Mouse (Mus musculus) hindbrain, embryonic 13.5 days (tissue): ENCODE data around the gene Cacna2d4. TPM values are rescaled to one million over a fixed set of nuclear protein-coding genes. Genes with fewer than 3 reads are reported as not detected.
A peak's percentile ranks its signal among the peaks of the same experiment; 100 is the strongest.

Experiments used
- ATAC-seq: fragments of 200-750 bp; cut with Nextera tagmentation; 2 replicates; pipeline ENCODE4 v1.8.0; 2017; ENCODE audit warnings: moderate TSS enrichment; ENCODE audit not compliant: low FRiP score
- H3K27ac ChIP-seq: fragments of 300-500 bp; sonication (generic); 2 replicates; pipeline ENCODE4 v1.5.1; 2015; ENCODE audit warnings: inconsistent platforms, mild to moderate bottlenecking, moderate library complexity
- H3K27me3 ChIP-seq: fragments of 300-500 bp; sonication (generic); 2 replicates; pipeline ENCODE4 v1.6.1; 2015; ENCODE audit warnings: mild to moderate bottlenecking, inconsistent platforms
- H3K36me3 ChIP-seq: fragments of 300-500 bp; sonication (generic); 2 replicates; pipeline ENCODE4 v1.6.1; 2015; ENCODE audit warnings: mild to moderate bottlenecking, inconsistent platforms
- H3K4me1 ChIP-seq: fragments of 300-500 bp; sonication (generic); replicated peaks from 2 replicates; pipeline ENCODE4 v1.6.1; 2015; ENCODE audit warnings: inconsistent platforms
- H3K4me2 ChIP-seq: fragments of 300-500 bp; sonication (generic); 2 replicates; pipeline ENCODE4 v1.6.1; 2015; ENCODE audit warnings: inconsistent platforms, mild to moderate bottlenecking, moderate library complexity
- H3K4me3 ChIP-seq: fragments of 300-500 bp; sonication (generic); 2 replicates; pipeline ENCODE4 v1.5.1; 2015; ENCODE audit warnings: mild to moderate bottlenecking, inconsistent platforms
- H3K9ac ChIP-seq: fragments of 300-500 bp; sonication (generic); 2 replicates; pipeline ENCODE4 v1.6.1; 2015; ENCODE audit warnings: mild to moderate bottlenecking, inconsistent platforms
- H3K9me3 ChIP-seq: fragments of 300-500 bp; sonication (generic); 2 replicates; pipeline ENCODE4 v1.6.1; 2016; ENCODE audit warnings: inconsistent platforms
- WGBS: fragments of 180-500 bp; shearing (Covaris S2); methylation state at CpG from one replicate; pipeline ENCODE4 v1.1.7; 2015; 5-methylcytosine and 5-hydroxymethylcytosine counted together
- polyA plus RNA-seq: library from polyadenylated mRNA; unstranded; fragments of >200 nt; fragmentation: Nextera tagmentation; extraction: Ambion mirVana; gene quantifications from 2 replicates; pipeline ENCODE4 v1.2.1, GENCODE M21; 2015

The Cacna2d4 gene
- polyA plus RNA-seq, 1 experiment from 2014 or later, result 0.60 TPM

DNA sequence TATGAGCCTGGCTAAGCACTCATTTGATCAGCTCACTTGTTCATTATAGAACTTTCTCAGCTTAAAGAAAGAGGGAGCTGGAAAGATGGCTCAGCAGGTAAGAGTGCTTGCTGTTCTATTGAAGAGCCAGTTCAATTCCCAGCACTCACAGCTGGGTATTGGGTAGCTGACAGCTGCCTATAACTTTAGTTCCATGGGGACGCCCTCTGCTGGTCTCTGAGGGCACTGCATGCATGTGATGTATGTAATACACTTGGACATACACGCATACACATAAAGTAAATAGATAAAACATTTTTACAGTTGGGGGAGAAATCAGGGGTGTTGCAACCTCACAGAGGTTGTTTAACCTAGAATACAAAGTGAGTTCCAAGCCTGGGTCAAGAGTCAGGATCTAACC lies 83.0 kb downstream of the Cacna2d4 start:
- Histone ChIP-seq H3K4me2 (no peak overlapping the region), H3K27ac (no peak overlapping the region), H3K9me3 (no peaks in the 10 kb centered on the region), H3K4me1 (peaks cover 26% of the 10 kb centered on the region), H3K36me3 (peaks cover 11% of the 10 kb centered on the region), H3K27me3 (peaks cover 14% of the 10 kb centered on the region; the same call in 1 of the 2 replicates), H3K9ac (no peak overlapping the region), H3K4me3 (no peak overlapping the region)
- 95% methylated on average over 2 of the region's 2 CpGs for WGBS
- no peak for ATAC-seq

DNA sequence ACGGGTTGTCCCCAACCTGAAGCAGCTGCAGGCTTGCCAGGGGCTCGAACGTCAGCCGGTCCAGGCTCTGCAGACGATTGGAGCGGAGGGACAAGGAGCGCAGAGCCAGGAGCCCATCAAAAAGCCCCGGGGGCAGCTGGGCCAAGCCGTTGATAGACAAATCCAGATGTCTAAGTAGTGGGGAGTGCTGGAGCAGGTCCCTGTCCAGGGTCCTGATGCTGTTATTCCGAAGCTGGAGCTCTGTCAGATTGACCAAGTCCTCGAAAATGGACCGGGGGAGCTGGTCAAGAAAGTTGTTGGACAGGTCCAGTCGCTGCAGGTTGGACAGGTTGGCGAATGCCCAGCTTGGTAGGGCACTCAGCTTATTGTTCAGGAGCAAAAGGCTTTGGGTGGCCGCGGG lies 84.2 kb downstream of the Cacna2d4 start:
- 48% methylated on average over 16 of the region's 16 CpGs for WGBS
- H3K4me2 ChIP-seq, result no peak overlapping the region
- peaks cover 14% of the 10 kb centered on the region for H3K4me1 ChIP-seq
- ATAC-seq, result no peak
- H3K4me3 ChIP-seq, result no peak overlapping the region
- H3K9ac ChIP-seq, result no peak overlapping the region
- peaks cover 11% of the 10 kb centered on the region for H3K36me3 ChIP-seq
- H3K27ac ChIP-seq, result no peak overlapping the region
- peaks cover 16% of the 10 kb centered on the region; the same call in 1 of the 2 replicates for H3K27me3 ChIP-seq
- no peaks in the 10 kb centered on the region for H3K9me3 ChIP-seq

DNA sequence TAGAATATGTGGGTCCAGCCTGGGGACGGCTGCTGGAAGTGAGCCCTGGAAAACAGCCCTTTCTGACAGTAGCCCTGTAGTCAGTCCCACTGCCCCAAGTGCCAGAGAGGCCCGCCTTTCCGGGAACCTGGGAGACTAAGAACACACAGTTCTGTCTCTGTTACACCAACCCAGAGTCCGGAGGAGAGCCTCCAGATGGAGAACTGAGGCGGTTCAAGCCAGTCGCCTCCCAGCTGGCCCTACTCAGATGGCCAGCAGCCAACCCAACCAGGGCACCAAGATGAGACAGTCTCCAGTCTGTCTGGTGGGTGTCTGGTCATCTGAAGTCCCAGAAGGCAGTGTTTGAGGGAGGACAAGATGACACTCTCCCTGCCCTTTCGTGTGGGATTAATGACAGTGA lies 85.4 kb downstream of the Cacna2d4 start:
- WGBS, result 75% methylated on average over 7 of the region's 7 CpGs
- Histone ChIP-seq H3K27me3 (peaks cover 16% of the 10 kb centered on the region; the same call in 1 of the 2 replicates), H3K36me3 (peaks cover 8% of the 10 kb centered on the region), H3K4me1 (peaks cover 25% of the 10 kb centered on the region), H3K9me3 (no peaks in the 10 kb centered on the region), H3K9ac (no peak overlapping the region), H3K27ac (no peak overlapping the region), H3K4me2 (no peak overlapping the region), H3K4me3 (no peak overlapping the region)
- ATAC-seq, result no peak

DNA sequence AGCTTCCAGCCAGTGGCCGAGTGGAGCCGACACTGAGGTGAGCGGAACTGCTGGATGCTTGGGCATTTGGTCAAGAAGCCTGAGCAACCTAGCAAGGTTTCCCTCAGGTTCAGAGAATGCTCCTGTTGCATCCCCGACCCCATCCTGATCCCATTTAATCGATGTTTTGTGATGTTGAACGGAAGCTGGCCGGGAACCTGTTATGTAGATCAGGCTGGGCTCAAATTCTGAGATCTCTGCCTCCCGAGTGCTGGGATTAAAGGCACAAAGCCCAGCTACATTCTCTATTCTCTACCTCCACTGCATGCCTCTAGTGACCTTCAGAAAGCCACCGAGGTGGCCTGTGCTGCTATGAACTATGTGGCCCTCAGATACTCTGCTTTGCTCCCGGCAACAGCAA lies 88.5 kb downstream of the Cacna2d4 start:
- Histone ChIP-seq H3K27ac (no peak overlapping the region), H3K27me3 (peaks cover 37% of the 10 kb centered on the region), H3K4me2 (no peak overlapping the region), H3K4me1 (peaks cover 41% of the 10 kb centered on the region), H3K9ac (no peak overlapping the region), H3K9me3 (no peaks in the 10 kb centered on the region), H3K4me3 (no peak overlapping the region), H3K36me3 (peaks cover 3% of the 10 kb centered on the region; the same call in 1 of the 2 replicates)
- WGBS, result 56% methylated on average over 10 of the region's 10 CpGs
- no peak for ATAC-seq

DNA sequence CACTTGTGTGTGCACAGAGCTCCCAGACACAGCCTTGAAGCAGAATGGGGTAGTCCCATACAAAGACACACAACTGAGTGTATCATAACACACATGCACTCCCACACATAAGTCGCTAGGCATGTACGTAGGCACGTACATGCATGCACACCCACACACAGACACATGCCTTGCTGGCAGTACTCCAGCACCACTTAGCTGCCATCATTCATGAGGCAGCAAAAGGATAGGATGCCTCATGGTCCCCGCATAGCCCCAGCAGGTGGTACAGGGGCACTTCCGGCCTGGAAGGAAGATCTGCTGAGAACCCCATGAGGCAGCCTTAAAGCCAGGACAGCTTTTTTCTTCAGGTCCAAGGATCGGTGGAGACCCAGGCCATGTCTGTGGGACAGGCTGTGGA lies 89.7 kb downstream of the Cacna2d4 start:
- H3K36me3 ChIP-seq, result peaks cover 3% of the 10 kb centered on the region; the same call in 1 of the 2 replicates
- H3K4me1 ChIP-seq, result peaks cover 53% of the 10 kb centered on the region
- no peak for ATAC-seq
- WGBS, result 69% methylated on average over 6 of the region's 6 CpGs
- H3K27ac ChIP-seq, result no peak overlapping the region
- peaks cover 36% of the 10 kb centered on the region for H3K27me3 ChIP-seq
- no peak overlapping the region for H3K9ac ChIP-seq
- no peak overlapping the region for H3K4me3 ChIP-seq
- H3K4me2 ChIP-seq, result no peak overlapping the region
- H3K9me3 ChIP-seq, result no peaks in the 10 kb centered on the region

DNA sequence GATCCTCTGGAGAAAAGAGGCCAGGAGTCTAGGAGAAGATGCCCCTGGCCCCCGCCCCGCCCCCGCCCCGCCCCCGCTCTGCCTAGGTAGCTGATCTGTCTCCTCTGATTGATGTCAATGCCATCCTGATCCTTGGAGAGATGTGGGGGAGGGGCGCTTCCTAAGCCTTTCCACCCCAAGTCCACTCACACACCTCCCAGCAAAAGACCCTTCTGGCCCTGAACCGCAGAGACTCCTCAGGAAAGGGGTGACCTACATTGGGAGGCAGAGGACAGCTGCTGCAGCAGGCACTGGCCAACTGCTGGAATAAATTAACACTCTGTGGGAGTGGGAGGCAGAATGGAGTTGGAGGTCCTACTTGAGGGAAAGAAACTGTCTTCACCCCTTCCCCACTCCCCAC lies 90.2 kb downstream of the Cacna2d4 start:
- Histone ChIP-seq H3K27me3 (peaks cover 42% of the 10 kb centered on the region), H3K36me3 (peaks cover 3% of the 10 kb centered on the region; the same call in 1 of the 2 replicates), H3K9me3 (no peaks in the 10 kb centered on the region), H3K4me2 (no peak overlapping the region), H3K9ac (no peak overlapping the region), H3K27ac (no peak overlapping the region), H3K4me1 (peaks cover 58% of the 10 kb centered on the region), H3K4me3 (no peak overlapping the region)
- WGBS, result 29% methylated on average over 7 of the region's 7 CpGs
- no peak for ATAC-seq

DNA sequence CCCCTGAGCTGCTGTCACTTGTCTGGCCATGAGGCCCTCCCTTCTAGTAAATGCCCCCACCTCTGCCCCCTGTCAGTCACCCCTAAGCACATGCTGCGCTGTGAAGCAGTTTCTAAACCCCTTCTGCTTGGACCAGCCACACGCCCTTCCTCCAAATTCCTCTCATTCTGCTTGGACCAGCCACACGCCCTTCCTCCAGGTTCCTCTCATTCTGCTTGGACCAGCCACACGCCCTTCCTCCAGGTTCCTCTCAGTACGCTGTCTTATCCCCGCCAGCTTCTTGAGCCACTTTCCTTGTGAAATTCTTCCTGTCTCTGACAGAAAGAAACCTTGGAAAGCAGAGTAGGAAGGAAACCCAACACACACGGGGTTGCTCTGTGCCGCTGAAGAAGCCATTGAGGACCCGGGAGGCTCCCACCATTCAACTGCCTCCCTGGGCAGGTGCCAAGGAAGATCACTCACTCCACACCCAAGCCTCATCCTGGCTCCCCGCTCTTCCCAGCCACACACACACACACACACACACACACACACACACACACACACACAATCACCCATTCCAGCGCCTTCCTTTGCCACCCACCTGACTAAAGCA lies 92.3 kb downstream of the Cacna2d4 start:
- ATAC-seq, result peak; percentile 35
- Histone ChIP-seq H3K4me1 (peaks cover 58% of the 10 kb centered on the region), H3K4me2 (peak overlapping the region; percentile 79), H3K9ac (peak overlapping the region; percentile 79), H3K36me3 (no peaks in the 10 kb centered on the region), H3K27ac (peak overlapping the region; percentile 49), H3K27me3 (peaks cover 44% of the 10 kb centered on the region), H3K9me3 (no peaks in the 10 kb centered on the region), H3K4me3 (peak overlapping the region; percentile 55)
- WGBS, result 9% methylated on average over 11 of the region's 11 CpGs

DNA sequence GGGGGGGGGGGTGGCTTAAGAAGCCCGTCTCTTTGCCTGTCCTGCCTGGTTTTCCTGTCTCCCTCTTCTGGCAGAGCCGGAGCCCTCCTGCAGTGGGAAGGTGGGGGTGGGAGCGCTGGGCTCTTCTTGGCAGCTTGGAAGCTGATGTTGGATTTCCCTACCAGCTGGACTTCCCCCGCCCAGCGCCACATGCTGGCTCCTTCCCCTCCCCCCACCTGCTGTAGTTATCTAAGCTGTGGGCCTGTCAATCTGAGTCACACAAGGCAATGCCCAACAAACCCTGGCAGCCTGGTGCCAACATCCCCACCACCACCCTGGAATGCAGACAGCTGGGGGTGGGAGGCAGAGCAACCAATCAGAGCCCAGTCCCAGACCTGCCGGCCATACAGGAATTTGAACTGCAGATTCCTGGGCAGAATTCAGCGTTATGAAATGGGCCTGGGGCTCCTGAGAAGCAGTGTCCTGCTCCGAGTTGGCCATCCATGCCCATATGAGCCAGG lies 92.9 kb downstream of the Cacna2d4 start:
- Histone ChIP-seq H3K36me3 (no peaks in the 10 kb centered on the region), H3K4me2 (peak overlapping the region; percentile 79), H3K9ac (peak overlapping the region; percentile 79), H3K4me1 (peaks cover 58% of the 10 kb centered on the region), H3K27ac (peak overlapping the region; percentile 49), H3K9me3 (no peaks in the 10 kb centered on the region), H3K4me3 (peak overlapping the region; percentile 55), H3K27me3 (peaks cover 41% of the 10 kb centered on the region)
- peak; percentile 80 for ATAC-seq
- 3% methylated on average over 8 of the region's 8 CpGs for whole genome bisulfite sequencing

DNA sequence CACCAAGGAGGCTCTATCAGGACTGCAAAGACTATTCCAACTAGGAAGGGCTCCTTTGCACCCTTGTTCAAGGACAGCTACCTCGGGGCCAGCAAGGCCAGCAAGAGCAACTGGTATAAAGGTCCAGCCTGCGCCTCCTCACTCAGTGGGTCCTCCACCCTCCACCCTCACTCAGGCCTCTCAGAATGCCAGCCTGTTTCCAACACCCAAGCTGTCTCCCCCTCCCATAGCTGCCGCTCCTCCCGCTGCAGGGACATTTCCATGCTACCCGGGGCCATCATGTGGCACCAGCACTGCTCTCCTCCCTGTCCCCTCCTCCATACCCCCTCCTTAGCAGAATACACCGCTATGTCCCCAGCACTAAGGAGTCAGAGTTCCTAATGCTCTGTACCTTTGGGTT lies 93.6 kb downstream of the Cacna2d4 start:
- Histone ChIP-seq H3K4me2 (peak overlapping the region; percentile 79), H3K36me3 (no peaks in the 10 kb centered on the region), H3K4me1 (peaks cover 58% of the 10 kb centered on the region), H3K9ac (peak overlapping the region; percentile 79), H3K9me3 (no peaks in the 10 kb centered on the region), H3K27me3 (peaks cover 42% of the 10 kb centered on the region), H3K4me3 (peak overlapping the region; percentile 55), H3K27ac (peak overlapping the region; percentile 49)
- peak; percentile 14; the same call in 1 of the 2 replicates for ATAC-seq
- WGBS, result 12% methylated on average over 6 of the region's 6 CpGs

DNA sequence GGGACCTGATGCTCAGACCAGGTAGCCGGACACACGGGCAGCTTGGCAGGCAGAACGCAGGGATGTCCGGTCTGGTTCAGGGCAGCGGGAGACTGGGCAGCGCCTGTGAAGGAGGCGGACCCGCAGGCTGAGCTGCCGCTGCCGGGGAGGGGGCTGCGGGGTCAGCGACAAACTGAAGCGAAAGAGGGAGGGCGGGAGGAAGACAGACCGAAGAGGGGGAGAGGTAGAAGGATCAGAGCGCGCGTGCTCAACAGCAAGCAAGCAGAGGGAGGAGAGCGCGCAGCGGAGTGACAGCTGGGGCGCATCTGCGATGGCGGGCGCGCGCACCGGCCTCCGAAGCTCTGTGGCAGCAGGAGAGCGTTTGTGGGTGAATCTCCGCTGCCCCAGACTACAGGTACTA lies 94.2 kb downstream of the Cacna2d4 start, which contains the start of gene Lrtm2:
Lrtm2 (minus strand) TSS at position 261 of the 400 bp plus-strand sequence.
- peak within 1 kb of the TSS; percentile 49 for H3K27ac ChIP-seq
- H3K27me3 ChIP-seq, result peaks cover 42% of the 10 kb centered on the region
- no peaks in the 10 kb centered on the region for H3K9me3 ChIP-seq
- peak within 1 kb of the TSS; percentile 79 for H3K4me2 ChIP-seq
- ATAC-seq, result peak; percentile 25
- peak within 1 kb of the TSS; percentile 79 for H3K9ac ChIP-seq
- 1% methylated on average over 23 of the region's 31 CpGs for WGBS
- H3K4me1 ChIP-seq, result peaks cover 58% of the 10 kb centered on the region
- peak within 1 kb of the TSS; percentile 55 for H3K4me3 ChIP-seq
- no peaks in the 10 kb centered on the region for H3K36me3 ChIP-seq

DNA sequence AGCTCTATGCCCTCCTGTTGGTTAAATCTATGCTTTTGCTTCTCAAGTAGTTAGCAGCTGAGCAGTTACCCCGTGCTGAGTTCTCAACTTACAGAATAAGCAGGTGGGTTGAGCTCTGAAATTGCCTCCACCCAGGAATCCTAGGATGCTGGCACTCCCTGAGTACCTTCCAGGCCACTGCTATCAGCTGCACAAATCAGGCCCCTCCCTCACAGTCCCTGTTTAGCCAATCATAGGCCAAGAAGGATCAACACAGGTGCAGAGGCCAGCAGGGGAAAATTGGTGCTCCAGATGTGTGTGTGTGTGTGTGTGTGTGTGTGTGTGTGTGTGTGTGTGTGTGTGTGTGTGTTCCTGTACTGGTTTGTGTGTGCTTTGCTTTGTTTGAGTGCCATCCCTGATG lies 95.8 kb downstream of the Cacna2d4 start:
- Histone ChIP-seq H3K27me3 (peaks cover 39% of the 10 kb centered on the region), H3K4me3 (no peak overlapping the region), H3K9me3 (no peaks in the 10 kb centered on the region), H3K27ac (no peak overlapping the region), H3K4me2 (no peak overlapping the region), H3K4me1 (peaks cover 44% of the 10 kb centered on the region), H3K36me3 (no peaks in the 10 kb centered on the region), H3K9ac (no peak overlapping the region)
- 11% methylated on average over 1 of the region's 1 CpGs for WGBS
- ATAC-seq, result no peak

DNA sequence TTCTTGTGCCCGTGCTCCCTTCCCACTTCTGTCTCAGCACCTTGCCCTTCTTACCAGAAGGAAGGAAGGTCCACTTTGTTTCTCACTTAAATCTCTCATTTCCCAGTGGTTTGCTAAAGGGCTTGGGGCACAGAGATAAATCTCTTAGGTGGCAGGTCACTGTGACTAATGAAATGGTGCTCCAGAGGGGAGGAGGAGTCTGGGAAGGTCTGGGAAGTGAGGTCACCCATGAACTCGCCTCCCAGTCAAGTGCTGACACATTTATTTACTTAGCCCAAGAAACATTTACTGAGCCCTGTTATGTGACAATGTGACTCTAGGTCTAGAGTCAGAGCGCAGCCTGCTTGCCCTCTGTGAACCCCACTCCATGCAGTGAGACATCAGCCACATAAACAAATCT lies 96.9 kb downstream of the Cacna2d4 start:
- H3K27ac ChIP-seq, result no peak overlapping the region
- H3K9me3 ChIP-seq, result no peaks in the 10 kb centered on the region
- no peak overlapping the region for H3K4me3 ChIP-seq
- no peaks in the 10 kb centered on the region for H3K36me3 ChIP-seq
- H3K4me1 ChIP-seq, result peaks cover 36% of the 10 kb centered on the region
- WGBS, result 24% methylated on average over 3 of the region's 3 CpGs
- no peak for ATAC-seq
- no peak overlapping the region for H3K4me2 ChIP-seq
- H3K27me3 ChIP-seq, result peaks cover 28% of the 10 kb centered on the region
- no peak overlapping the region for H3K9ac ChIP-seq

DNA sequence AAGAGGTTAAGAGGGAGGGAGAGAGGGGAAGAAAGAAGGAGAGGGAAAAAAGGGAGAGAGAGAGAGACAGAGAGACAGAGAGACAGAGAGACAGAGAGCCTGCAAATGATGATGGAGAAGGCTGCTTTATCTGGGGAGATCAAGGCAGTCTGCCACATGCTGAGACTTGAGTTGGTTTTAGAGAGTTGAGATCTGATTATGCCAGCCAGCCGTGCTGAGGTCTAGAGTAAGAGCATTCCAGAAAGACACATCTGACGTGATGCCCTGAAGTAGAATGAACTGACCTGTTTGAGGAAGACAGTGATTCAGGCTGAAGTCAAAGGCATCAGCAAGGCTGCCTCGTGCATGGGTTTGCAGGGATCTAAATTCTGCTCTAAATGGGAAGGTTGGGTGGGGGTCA lies 97.5 kb downstream of the Cacna2d4 start:
- no peak overlapping the region for H3K4me3 ChIP-seq
- H3K27ac ChIP-seq, result no peak overlapping the region
- no peaks in the 10 kb centered on the region for H3K36me3 ChIP-seq
- H3K4me1 ChIP-seq, result peaks cover 30% of the 10 kb centered on the region
- H3K27me3 ChIP-seq, result peaks cover 26% of the 10 kb centered on the region
- no peak overlapping the region for H3K9ac ChIP-seq
- 55% methylated on average over 3 of the region's 3 CpGs for WGBS
- H3K4me2 ChIP-seq, result no peak overlapping the region
- no peak for ATAC-seq
- no peaks in the 10 kb centered on the region for H3K9me3 ChIP-seq
